Mouse (Mus musculus): ENCODE measurements at regions not wholly inside any gene's neighbourhood (a gene's known extent, or its start where the extent isn't known, plus 50 kb on each side); places are given as distances from the start of the nearest gene placed in this dataset.

GRCm38 (mm10) chr10:71789936-71790335, 442.4 kb downstream of the Ipmk start:
- no peaks in the 10 kb centered on the region for H3K9me3 ChIP-seq (replicated peaks; ENCODE audit: low read length)
- H3K27ac ChIP-seq: no peak overlapping the region
- H3K4me2 ChIP-seq (ENCODE audit: low read length): no peak overlapping the region
- 96% methylated on average over 1 of the region's 1 CpGs for WGBS
- H3K27me3 ChIP-seq (ENCODE audit: insufficient read depth, low read length): no peaks in the 10 kb centered on the region
- H3K4me3 ChIP-seq (replicated peaks; ENCODE audit: low read depth, low read length): no peak overlapping the region
- no peaks in the 10 kb centered on the region for H3K4me1 ChIP-seq (replicated peaks; ENCODE audit: insufficient read depth, low read length)
- DNase-seq (ENCODE audit: low spot score) (no peak), ATAC-seq (replicated peaks; ENCODE audit: low FRiP score, low read depth) (no peak)
- no peak for TF ChIP-seq CTCF (IDR thresholded peaks at IDR 0.05; ENCODE audit: low read depth)
- no peaks in the 10 kb centered on the region for H3K36me3 ChIP-seq (ENCODE audit: insufficient read depth, low read length)
- H3K9ac ChIP-seq (ENCODE audit: low read depth, low read length): no peak overlapping the region

- ATAC-seq (replicated peaks; ENCODE audit: low FRiP score, low read depth) (no peak), DNase-seq (ENCODE audit: low spot score) (no peak)
- Histone ChIP-seq H3K27me3 (ENCODE audit: insufficient read depth, low read length) (no peaks in the 10 kb centered on the region), H3K4me3 (replicated peaks; ENCODE audit: low read depth, low read length) (no peak overlapping the region), H3K27ac (no peak overlapping the region), H3K36me3 (ENCODE audit: insufficient read depth, low read length) (no peaks in the 10 kb centered on the region), H3K4me2 (ENCODE audit: low read length) (no peak overlapping the region), H3K9ac (ENCODE audit: low read depth, low read length) (no peak overlapping the region), H3K9me3 (replicated peaks; ENCODE audit: low read length) (no peaks in the 10 kb centered on the region), H3K4me1 (replicated peaks; ENCODE audit: insufficient read depth, low read length) (no peaks in the 10 kb centered on the region)
- WGBS: 73% methylated on average over 2 of the region's 2 CpGs
- no peak for TF ChIP-seq CTCF (IDR thresholded peaks at IDR 0.05; ENCODE audit: low read depth)
Observed at GRCm38 (mm10) chr10:71798638-71799037, 451.1 kb downstream of the Ipmk start.

- Histone ChIP-seq H3K4me2 (ENCODE audit: low read length) (no peak overlapping the region), H3K27me3 (ENCODE audit: insufficient read depth, low read length) (no peaks in the 10 kb centered on the region), H3K9me3 (replicated peaks; ENCODE audit: low read length) (no peaks in the 10 kb centered on the region), H3K4me3 (replicated peaks; ENCODE audit: low read depth, low read length) (no peak overlapping the region), H3K9ac (ENCODE audit: low read depth, low read length) (no peak overlapping the region), H3K36me3 (ENCODE audit: insufficient read depth, low read length) (no peaks in the 10 kb centered on the region), H3K4me1 (replicated peaks; ENCODE audit: insufficient read depth, low read length) (no peaks in the 10 kb centered on the region), H3K27ac (no peak overlapping the region)
- 48% methylated on average over 3 of the region's 3 CpGs for WGBS
- DNase-seq (ENCODE audit: low spot score) (no peak), ATAC-seq (replicated peaks; ENCODE audit: low FRiP score, low read depth) (no peak)
- TF ChIP-seq CTCF (IDR thresholded peaks at IDR 0.05; ENCODE audit: low read depth): no peak
Observed at GRCm38 (mm10) chr10:71802457-71802856, 454.9 kb downstream of the Ipmk start.

GRCm38 (mm10) chr10:71832633-71833032, 485.1 kb downstream of the Ipmk start:
- 78% methylated on average over 2 of the region's 2 CpGs for WGBS
- Histone ChIP-seq H3K9me3 (replicated peaks; ENCODE audit: low read length) (no peaks in the 10 kb centered on the region), H3K36me3 (ENCODE audit: insufficient read depth, low read length) (no peaks in the 10 kb centered on the region), H3K4me2 (ENCODE audit: low read length) (no peak overlapping the region), H3K27me3 (ENCODE audit: insufficient read depth, low read length) (no peaks in the 10 kb centered on the region), H3K27ac (no peak overlapping the region), H3K4me3 (replicated peaks; ENCODE audit: low read depth, low read length) (no peak overlapping the region), H3K4me1 (replicated peaks; ENCODE audit: insufficient read depth, low read length) (no peaks in the 10 kb centered on the region), H3K9ac (ENCODE audit: low read depth, low read length) (no peak overlapping the region)
- DNase-seq (ENCODE audit: low spot score): no peak
- TF ChIP-seq CTCF (IDR thresholded peaks at IDR 0.05; ENCODE audit: low read depth): no peak
- ATAC-seq (replicated peaks; ENCODE audit: low FRiP score, low read depth): no peak

- no peak overlapping the region for H3K9ac ChIP-seq (ENCODE audit: low read depth, low read length)
- WGBS: 69% methylated on average over 1 of the region's 1 CpGs
- ATAC-seq (replicated peaks; ENCODE audit: low FRiP score, low read depth): no peak
Observed at GRCm38 (mm10) chr10:71835018-71835417, 487.5 kb downstream of the Ipmk start.

GRCm38 (mm10) chr10:71857089-71857488, 509.5 kb downstream of the Ipmk start:
- Histone ChIP-seq H3K4me1 (replicated peaks; ENCODE audit: insufficient read depth, low read length) (no peaks in the 10 kb centered on the region), H3K4me2 (ENCODE audit: low read length) (no peak overlapping the region), H3K27ac (no peak overlapping the region), H3K36me3 (ENCODE audit: insufficient read depth, low read length) (no peaks in the 10 kb centered on the region), H3K9ac (ENCODE audit: low read depth, low read length) (no peak overlapping the region), H3K27me3 (ENCODE audit: insufficient read depth, low read length) (no peaks in the 10 kb centered on the region), H3K9me3 (replicated peaks; ENCODE audit: low read length) (no peaks in the 10 kb centered on the region), H3K4me3 (replicated peaks; ENCODE audit: low read depth, low read length) (no peak overlapping the region)
- WGBS: 80% methylated on average over 4 of the region's 4 CpGs
- no peak for ATAC-seq (replicated peaks; ENCODE audit: low FRiP score, low read depth)
- no peak for TF ChIP-seq CTCF (IDR thresholded peaks at IDR 0.05; ENCODE audit: low read depth)
- no peak for DNase-seq (ENCODE audit: low spot score)

More at GRCm38 (mm10) chr10:71835018-71835417, 487.5 kb downstream of the Ipmk start:
- H3K9me3 ChIP-seq (replicated peaks; ENCODE audit: low read length): no peaks in the 10 kb centered on the region
- no peak for TF ChIP-seq CTCF (IDR thresholded peaks at IDR 0.05; ENCODE audit: low read depth)
- no peak overlapping the region for H3K4me2 ChIP-seq (ENCODE audit: low read length)
- H3K27ac ChIP-seq: no peak overlapping the region
- no peaks in the 10 kb centered on the region for H3K36me3 ChIP-seq (ENCODE audit: insufficient read depth, low read length)
- no peak for DNase-seq (ENCODE audit: low spot score)
- H3K4me3 ChIP-seq (replicated peaks; ENCODE audit: low read depth, low read length): no peak overlapping the region
- H3K4me1 ChIP-seq (replicated peaks; ENCODE audit: insufficient read depth, low read length): no peaks in the 10 kb centered on the region
- no peaks in the 10 kb centered on the region for H3K27me3 ChIP-seq (ENCODE audit: insufficient read depth, low read length)

- no peaks in the 10 kb centered on the region for H3K4me1 ChIP-seq (replicated peaks; ENCODE audit: insufficient read depth, low read length)
- DNase-seq (ENCODE audit: low spot score): peak; percentile 40
- no peaks in the 10 kb centered on the region for H3K27me3 ChIP-seq (ENCODE audit: insufficient read depth, low read length)
- no peak overlapping the region for H3K4me3 ChIP-seq (replicated peaks; ENCODE audit: low read depth, low read length)
- no peaks in the 10 kb centered on the region for H3K9me3 ChIP-seq (replicated peaks; ENCODE audit: low read length)
- H3K36me3 ChIP-seq (ENCODE audit: insufficient read depth, low read length): no peaks in the 10 kb centered on the region
- no peak overlapping the region for H3K27ac ChIP-seq
- 37% methylated on average over 8 of the region's 8 CpGs for WGBS
- TF ChIP-seq CTCF (IDR thresholded peaks at IDR 0.05; ENCODE audit: low read depth): peak; percentile 68
- no peak for ATAC-seq (replicated peaks; ENCODE audit: low FRiP score, low read depth)
- no peak overlapping the region for H3K4me2 ChIP-seq (ENCODE audit: low read length)
- H3K9ac ChIP-seq (ENCODE audit: low read depth, low read length): no peak overlapping the region
Observed at GRCm38 (mm10) chr10:71857518-71857973, 510.0 kb downstream of the Ipmk start.
